Mouse (Mus musculus): ENCODE results near the gene Ltbp1. TPM values are rescaled to one million over a fixed set of nuclear protein-coding genes. Genes with fewer than 3 reads are reported as not detected.

Gene Ltbp1
- total and polyA plus RNA-seq, 3 experiments = 17.2 to 40.4 (median 39.9) TPM

DNA sequence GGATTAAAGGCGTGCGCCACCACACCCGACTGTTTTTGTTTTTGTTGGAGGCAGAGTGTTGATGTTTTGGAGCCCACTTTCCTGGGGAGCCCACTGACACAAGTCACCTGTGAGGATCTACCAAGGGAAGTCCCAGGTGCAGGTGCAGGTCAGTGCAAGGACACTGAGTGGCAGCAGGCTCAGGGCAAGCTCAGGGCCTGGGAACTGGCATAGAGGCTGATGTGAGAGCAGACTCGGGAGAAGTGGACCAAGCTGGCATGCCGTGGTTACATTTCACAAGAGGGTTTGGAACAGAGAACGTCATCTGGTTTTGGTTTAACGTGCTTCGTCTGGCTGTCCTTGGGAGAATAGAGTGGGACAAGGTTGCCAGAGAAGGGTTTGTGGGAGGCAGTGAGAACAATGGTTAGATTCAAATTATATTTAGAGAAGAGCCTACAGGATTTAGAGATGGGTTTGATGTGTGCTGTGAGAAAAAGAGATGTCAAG, 46.1 kb downstream of the Ltbp1 start:
- intact Hi-C loops (cut with DNase I) = no loop called here

DNA sequence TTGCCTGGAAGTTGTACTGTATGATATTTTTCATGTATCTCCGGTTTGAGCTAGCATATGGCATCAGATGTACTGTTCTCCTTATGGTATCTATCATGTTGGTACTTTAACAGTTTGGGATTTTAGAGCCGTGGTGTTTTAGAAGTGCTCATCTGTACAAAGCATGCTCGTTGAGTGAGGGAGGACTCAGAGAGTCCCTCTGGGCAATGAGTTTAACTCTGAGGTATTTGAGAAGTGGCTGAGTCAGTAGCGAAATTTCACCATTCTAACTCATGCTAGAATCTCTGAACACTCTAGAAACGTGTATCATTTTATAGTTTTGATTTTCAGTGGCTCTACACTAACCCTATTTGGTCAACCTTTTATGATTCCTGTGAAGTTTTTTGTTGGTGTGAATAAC, 49.9 kb downstream of the Ltbp1 start:
- Histone ChIP-seq H3K4me1 (ENCODE audit: control insufficient read depth, insufficient read depth, low read length) (peaks cover 3% of the 10 kb centered on the region; the same call in 1 of the 2 replicates), H3K9ac (ENCODE audit: low read depth, low read length) (no peak overlapping the region), H3K27me3 (ENCODE audit: control insufficient read depth, insufficient read depth, low read length) (no peaks in the 10 kb centered on the region), H3K79me2 (replicated peaks; ENCODE audit: control insufficient read depth, insufficient read depth, low read length) (no peaks in the 10 kb centered on the region), H3K27ac (no peak overlapping the region), H3K36me3 (ENCODE audit: control insufficient read depth, insufficient read depth, low read length) (no peaks in the 10 kb centered on the region), H3K4me3 (no peak overlapping the region)
- no peak for DNase-seq
- intact Hi-C loops (cut with DNase I) = no loop called here
- TF ChIP-seq CTCF (IDR thresholded peaks at IDR 0.05) (no peak), POLR2A (IDR thresholded peaks at IDR 0.05; ENCODE audit: insufficient read depth, low read depth, low read length) (no peak), EP300 (IDR thresholded peaks at IDR 0.05; ENCODE audit: insufficient read depth, low read depth, low read length) (no peak)
- 68% methylated on average over 5 of the region's 5 CpGs for WGBS

More for the DNA sequence above, 46.1 kb downstream of the Ltbp1 start:
- WGBS = 74% methylated on average over 8 of the region's 8 CpGs
- Histone ChIP-seq H3K4me1 (ENCODE audit: control insufficient read depth, insufficient read depth, low read length) (peaks cover 3% of the 10 kb centered on the region; the same call in 1 of the 2 replicates), H3K27ac (no peak overlapping the region), H3K4me3 (no peak overlapping the region), H3K9ac (ENCODE audit: low read depth, low read length) (no peak overlapping the region), H3K36me3 (ENCODE audit: control insufficient read depth, insufficient read depth, low read length) (no peaks in the 10 kb centered on the region), H3K79me2 (replicated peaks; ENCODE audit: control insufficient read depth, insufficient read depth, low read length) (no peaks in the 10 kb centered on the region), H3K27me3 (ENCODE audit: control insufficient read depth, insufficient read depth, low read length) (no peaks in the 10 kb centered on the region)
- DNase-seq = peak in 1 of 2 experiments; percentile 20
- TF ChIP-seq POLR2A (IDR thresholded peaks at IDR 0.05; ENCODE audit: insufficient read depth, low read depth, low read length) (no peak), CTCF (IDR thresholded peaks at IDR 0.05) (no peak), EP300 (IDR thresholded peaks at IDR 0.05; ENCODE audit: insufficient read depth, low read depth, low read length) (no peak)

DNA sequence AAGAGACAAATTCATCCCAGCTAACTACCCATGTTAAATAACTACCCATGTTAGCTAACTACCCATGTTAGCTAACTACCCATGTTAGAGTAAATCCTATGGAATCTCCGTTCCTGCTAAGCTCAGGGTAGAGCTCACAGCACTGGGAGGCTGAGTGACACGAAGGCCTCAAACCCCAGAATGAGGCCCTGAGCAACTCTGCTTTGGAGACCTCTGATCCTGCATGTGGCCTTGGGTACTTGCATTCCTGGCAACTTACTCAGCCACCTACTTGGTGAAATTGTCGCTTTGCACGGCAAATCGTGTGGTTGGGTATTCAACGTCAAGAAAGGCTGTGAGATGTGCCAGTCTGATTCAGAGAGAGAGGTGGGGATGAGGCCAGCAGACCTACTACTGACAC, 50.6 kb downstream of the Ltbp1 start:
- 87% methylated on average over 6 of the region's 6 CpGs for WGBS
- intact Hi-C loops (cut with DNase I) = no loop called here
- H3K79me2 ChIP-seq (replicated peaks; ENCODE audit: control insufficient read depth, insufficient read depth, low read length) = no peaks in the 10 kb centered on the region
- no peak overlapping the region for H3K4me3 ChIP-seq
- no peaks in the 10 kb centered on the region for H3K27me3 ChIP-seq (ENCODE audit: control insufficient read depth, insufficient read depth, low read length)
- H3K27ac ChIP-seq = no peak overlapping the region
- no peak for TF ChIP-seq CTCF (IDR thresholded peaks at IDR 0.05)
- no peak for TF ChIP-seq EP300 (IDR thresholded peaks at IDR 0.05; ENCODE audit: insufficient read depth, low read depth, low read length)
- no peak for TF ChIP-seq POLR2A (IDR thresholded peaks at IDR 0.05; ENCODE audit: insufficient read depth, low read depth, low read length)
- H3K9ac ChIP-seq (ENCODE audit: low read depth, low read length) = no peak overlapping the region
- no peaks in the 10 kb centered on the region for H3K36me3 ChIP-seq (ENCODE audit: control insufficient read depth, insufficient read depth, low read length)
- no peak for DNase-seq
- H3K4me1 ChIP-seq (ENCODE audit: control insufficient read depth, insufficient read depth, low read length) = peaks cover 3% of the 10 kb centered on the region; the same call in 1 of the 2 replicates

- intact Hi-C loops (cut with DNase I) = no loop called here
- H3K36me3 ChIP-seq (ENCODE audit: control insufficient read depth, insufficient read depth, low read length) = no peaks in the 10 kb centered on the region
- no peak overlapping the region for H3K27ac ChIP-seq
These were observed 51.3 kb downstream of the Ltbp1 start for GRCm38 (mm10) chr17:75056631-75057030.

GRCm38 (mm10) chr17:75066340-75066739, 61.0 kb downstream of the Ltbp1 start:
- H3K27ac ChIP-seq = no peak overlapping the region
- H3K4me1 ChIP-seq (ENCODE audit: control insufficient read depth, insufficient read depth, low read length) = peaks cover 2% of the 10 kb centered on the region; the same call in 1 of the 2 replicates
- no peak overlapping the region for H3K4me3 ChIP-seq
- no peak overlapping the region for H3K9ac ChIP-seq (ENCODE audit: low read depth, low read length)
- no peak for TF ChIP-seq CTCF (IDR thresholded peaks at IDR 0.05)
- no peaks in the 10 kb centered on the region for H3K27me3 ChIP-seq (ENCODE audit: control insufficient read depth, insufficient read depth, low read length)
- intact Hi-C loops (cut with DNase I) = no loop called here
- no peak for DNase-seq
- no peaks in the 10 kb centered on the region for H3K79me2 ChIP-seq (replicated peaks; ENCODE audit: control insufficient read depth, insufficient read depth, low read length)
- H3K36me3 ChIP-seq (ENCODE audit: control insufficient read depth, insufficient read depth, low read length) = peaks cover 8% of the 10 kb centered on the region; the same call in 1 of the 2 replicates
- WGBS = 89% methylated on average over 7 of the region's 7 CpGs

More at GRCm38 (mm10) chr17:75056631-75057030, 51.3 kb downstream of the Ltbp1 start:
- peaks cover 2% of the 10 kb centered on the region; the same call in 1 of the 2 replicates for H3K4me1 ChIP-seq (ENCODE audit: control insufficient read depth, insufficient read depth, low read length)
- no peak for DNase-seq
- 63% methylated on average over 8 of the region's 8 CpGs for WGBS
- H3K4me3 ChIP-seq = no peak overlapping the region
- H3K27me3 ChIP-seq (ENCODE audit: control insufficient read depth, insufficient read depth, low read length) = no peaks in the 10 kb centered on the region
- H3K9ac ChIP-seq (ENCODE audit: low read depth, low read length) = no peak overlapping the region
- H3K79me2 ChIP-seq (replicated peaks; ENCODE audit: control insufficient read depth, insufficient read depth, low read length) = no peaks in the 10 kb centered on the region
- TF ChIP-seq CTCF (IDR thresholded peaks at IDR 0.05) = no peak
- TF ChIP-seq POLR2A (IDR thresholded peaks at IDR 0.05; ENCODE audit: insufficient read depth, low read depth, low read length) = no peak
- TF ChIP-seq EP300 (IDR thresholded peaks at IDR 0.05; ENCODE audit: insufficient read depth, low read depth, low read length) = no peak

GRCm38 (mm10) chr17:75067314-75067713, 61.9 kb downstream of the Ltbp1 start:
- no peak for DNase-seq
- no peak overlapping the region for H3K4me3 ChIP-seq
- intact Hi-C loops (cut with DNase I) = no loop called here
- H3K79me2 ChIP-seq (replicated peaks; ENCODE audit: control insufficient read depth, insufficient read depth, low read length) = no peaks in the 10 kb centered on the region
- H3K9ac ChIP-seq (ENCODE audit: low read depth, low read length) = peak overlapping the region; percentile 3; the same call in 1 of the 2 replicates
- H3K36me3 ChIP-seq (ENCODE audit: control insufficient read depth, insufficient read depth, low read length) = peaks cover 6% of the 10 kb centered on the region; the same call in 1 of the 2 replicates
- peaks cover 9% of the 10 kb centered on the region for H3K4me1 ChIP-seq (ENCODE audit: control insufficient read depth, insufficient read depth, low read length)
- 25% methylated on average over 8 of the region's 8 CpGs for WGBS
- H3K27ac ChIP-seq = peak overlapping the region; percentile 18
- no peaks in the 10 kb centered on the region for H3K27me3 ChIP-seq (ENCODE audit: control insufficient read depth, insufficient read depth, low read length)
- TF ChIP-seq EP300 (IDR thresholded peaks at IDR 0.05; ENCODE audit: insufficient read depth, low read depth, low read length) (no peak), POLR2A (IDR thresholded peaks at IDR 0.05; ENCODE audit: insufficient read depth, low read depth, low read length) (no peak), CTCF (IDR thresholded peaks at IDR 0.05) (no peak)
